Comparison of ENCODE assay signal across 14 mouse cellular contexts in genomic region chr13:102925844-102926598, GRCm38 (mm10).
DNase-seq lines count a peak whose midpoint lies in the region; ATAC-seq and TF ChIP-seq lines count a peak whose summit lies in the region.
"Had no signal": no experiment of that assay in that cellular context is flagged by ENCODE, and none has a peak within 500 bp of the region (broad histone marks: within the 10 kb centered on the region; RNA-seq: fewer than 3 reads in every experiment).

No protein-coding gene starts in this region.

- H3K27ac ChIP-seq in kidney, embryonic 15.5 days: no peak overlapping the region
- H3K27ac ChIP-seq in lung, postnatal 0 days (ENCODE audit: low read length): no peak overlapping the region
- H3K27ac ChIP-seq: hindbrain, embryonic 12.5 days had no signal

- TF ChIP-seq CTCF in lung, postnatal 0 days (IDR thresholded peaks at IDR 0.05): peak; percentile 60

- H3K4me3 ChIP-seq in kidney, embryonic 15.5 days (replicated peaks): no peak overlapping the region
- no peak overlapping the region for H3K4me3 ChIP-seq in lung, postnatal 0 days (ENCODE audit: low read depth, low read length)
- H3K4me3 ChIP-seq: erythroblast, embryonic 14.5 days; hindbrain, embryonic 12.5 days had no signal

- no peak for TF ChIP-seq EP300 in lung, postnatal 0 days (IDR thresholded peaks at IDR 0.05)

- WGBS in kidney, embryonic 15.5 days: 76% methylated on average over 7 of the region's 7 CpGs
- WGBS in lung, postnatal 0 days: 85% methylated on average over 7 of the region's 7 CpGs

- H3K4me2 ChIP-seq in kidney, embryonic 15.5 days: no peak overlapping the region
- no peak overlapping the region for H3K4me2 ChIP-seq in lung, postnatal 0 days (replicated peaks; ENCODE audit: low read depth, low read length)
- H3K4me2 ChIP-seq: heart, embryonic 11.5 days; hindbrain, embryonic 12.5 days had no signal

- no peaks in the 10 kb centered on the region for H3K36me3 ChIP-seq in kidney, embryonic 15.5 days
- no peaks in the 10 kb centered on the region for H3K36me3 ChIP-seq in lung, postnatal 0 days (ENCODE audit: insufficient read depth, low read length)
- H3K36me3 ChIP-seq: hindbrain, embryonic 12.5 days had no signal

- H3K4me1 ChIP-seq in kidney, embryonic 15.5 days: no peaks in the 10 kb centered on the region
- H3K4me1 ChIP-seq in lung, postnatal 0 days (ENCODE audit: insufficient read depth, low read depth, low read length): no peaks in the 10 kb centered on the region
- H3K4me1 ChIP-seq: hindbrain, embryonic 12.5 days had no signal

- H3K9ac ChIP-seq in kidney, embryonic 15.5 days: no peak overlapping the region
- no peak overlapping the region for H3K9ac ChIP-seq in lung, postnatal 0 days (replicated peaks; ENCODE audit: low read depth)
- H3K9ac ChIP-seq: hindbrain, embryonic 12.5 days had no signal

- no peaks in the 10 kb centered on the region for H3K27me3 ChIP-seq in kidney, embryonic 15.5 days
- no peaks in the 10 kb centered on the region for H3K27me3 ChIP-seq in lung, postnatal 0 days (replicated peaks; ENCODE audit: insufficient read depth, low read length)
- H3K27me3 ChIP-seq: hindbrain, embryonic 12.5 days had no signal

- peak; percentile 50 for DNase-seq in kidney, adult 11 months
- peak; percentile 32 for DNase-seq in lung, postnatal 0 days (ENCODE audit: low spot score)
- DNase-seq in lung, postnatal 25 days (ENCODE audit: low spot score): no peak
- peak; percentile 36 for DNase-seq in ZHBTc4 (ENCODE audit: low read depth, low spot score)
- no peak for DNase-seq in adrenal gland, postnatal 36 days
- DNase-seq: adrenal gland, adult 8-10 months; cerebellum, postnatal 36 days; lung, postnatal 4 days; right cerebral cortex, postnatal 25 days had no signal

- H3K9me3 ChIP-seq in kidney, embryonic 15.5 days (replicated peaks): no peaks in the 10 kb centered on the region
- H3K9me3 ChIP-seq in lung, postnatal 0 days (ENCODE audit: low read length): no peaks in the 10 kb centered on the region
- H3K9me3 ChIP-seq: hindbrain, embryonic 12.5 days had no signal

- ATAC-seq in kidney, embryonic 15.5 days (replicated peaks; ENCODE audit: low FRiP score): no peak
- no peak for ATAC-seq in lung, postnatal 0 days
- ATAC-seq in inflammation-experienced regulatory T-cells, adult 6 months: no peak

Comparison
In these comparisons a context has a peak if more than half of its experiments do, and no peak if none do; other contexts are left out.
1. DNase-seq: peak in kidney, adult 11 months (single experiment), lung, postnatal 0 days (single experiment) and ZHBTc4 (single experiment); none in lung, postnatal 25 days (single experiment) and adrenal gland, postnatal 36 days (0 of 2).